Mouse (Mus musculus) CH12.LX (cell line): ENCODE results near the gene Zfp771.

ENCODE experiments used
- CTCF ChIP-seq, 2 experiments: IDR thresholded peaks in 1 of 2; conservative IDR thresholded peaks in 1 of 2; 2 replicates each; pipeline ENCODE4 v1.5.1; 2011 to 2012; ENCODE audit warnings: low read depth in 2 of 2, low read length in 2 of 2, improper control_type of control experiment in 1 of 2, inconsistent platforms in 1 of 2, mild to moderate bottlenecking in 1 of 2, moderate library complexity in 1 of 2
- POLR2A ChIP-seq: IDR thresholded peaks from 2 replicates; pipeline ENCODE4 v1.6.1; 2011; ENCODE audit warnings: low read depth, mild to moderate bottlenecking, improper control_type of control experiment, low read length
- SIN3A ChIP-seq: IDR thresholded peaks from 2 replicates; pipeline ENCODE4 v1.6.1; 2012; ENCODE audit warnings: low read length, improper control_type of control experiment, inconsistent platforms

GRCm38 (mm10) chr7:127220440-127220839, 23.6 kb upstream of the Zfp771 start:
- TF ChIP-seq CTCF (conservative IDR thresholded peaks at IDR 0.05 in 1 of 2, IDR thresholded peaks at IDR 0.05 in 1 of 2; ENCODE audit: low read depth in 2 of 2, low read length in 2 of 2), result no peak
- no peak for TF ChIP-seq POLR2A
- no peak for TF ChIP-seq SIN3A
